Mouse (Mus musculus) lung, adult 2 months (tissue): ENCODE data around the gene Rdx. TPM values are rescaled to one million over a fixed set of nuclear protein-coding genes. Genes with fewer than 3 reads are reported as not detected.
A peak's percentile ranks its signal among the peaks of the same experiment; 100 is the strongest.

Experiments used
- DNase-seq: peaks from one replicate; pipeline ENCODE4 v3.0.0; 2022
- H3K4me1 ChIP-seq: fragments of 200-500 bp; 2 replicates; pipeline ENCODE4 v1.6.1; 2011; ENCODE audit warnings: low read length; ENCODE audit not compliant: control insufficient read depth, insufficient read depth
- H3K4me3 ChIP-seq: fragments of 200-500 bp; replicated peaks from 2 replicates; pipeline ENCODE3; 2011; ENCODE audit warnings: low read depth, mild to moderate bottlenecking, control low read depth, low read length; ENCODE audit errors: extremely low read depth
- CTCF ChIP-seq: fragments of 200-500 bp; IDR thresholded peaks from 2 replicates; pipeline ENCODE4 v1.5.1; 2011; ENCODE audit warnings: mild to moderate bottlenecking, low read length, control low read depth; ENCODE audit not compliant: insufficient read depth
- POLR2A ChIP-seq: fragments of 200-500 bp; IDR thresholded peaks from 2 replicates; pipeline ENCODE4 v1.6.1; 2011; ENCODE audit warnings: low read depth, mild to moderate bottlenecking, control low read depth, low read length, borderline replicate concordance; ENCODE audit errors: extremely low read depth
- WGBS: fragments of 180-500 bp; shearing (Covaris S2); methylation state at CpG from one replicate; pipeline ENCODE4 v1.1.7; 2018; 5-methylcytosine and 5-hydroxymethylcytosine counted together
- polyA plus RNA-seq: library from polyadenylated mRNA; depleted of rRNA; stranded (reverse); fragments of >200 nt; gene quantifications from 2 replicates; pipeline ENCODE4 v1.2.3, GENCODE M21; 2012; rRNA removed

The Rdx gene
- polyA plus RNA-seq, 1 experiment = 41.7 TPM

DNA sequence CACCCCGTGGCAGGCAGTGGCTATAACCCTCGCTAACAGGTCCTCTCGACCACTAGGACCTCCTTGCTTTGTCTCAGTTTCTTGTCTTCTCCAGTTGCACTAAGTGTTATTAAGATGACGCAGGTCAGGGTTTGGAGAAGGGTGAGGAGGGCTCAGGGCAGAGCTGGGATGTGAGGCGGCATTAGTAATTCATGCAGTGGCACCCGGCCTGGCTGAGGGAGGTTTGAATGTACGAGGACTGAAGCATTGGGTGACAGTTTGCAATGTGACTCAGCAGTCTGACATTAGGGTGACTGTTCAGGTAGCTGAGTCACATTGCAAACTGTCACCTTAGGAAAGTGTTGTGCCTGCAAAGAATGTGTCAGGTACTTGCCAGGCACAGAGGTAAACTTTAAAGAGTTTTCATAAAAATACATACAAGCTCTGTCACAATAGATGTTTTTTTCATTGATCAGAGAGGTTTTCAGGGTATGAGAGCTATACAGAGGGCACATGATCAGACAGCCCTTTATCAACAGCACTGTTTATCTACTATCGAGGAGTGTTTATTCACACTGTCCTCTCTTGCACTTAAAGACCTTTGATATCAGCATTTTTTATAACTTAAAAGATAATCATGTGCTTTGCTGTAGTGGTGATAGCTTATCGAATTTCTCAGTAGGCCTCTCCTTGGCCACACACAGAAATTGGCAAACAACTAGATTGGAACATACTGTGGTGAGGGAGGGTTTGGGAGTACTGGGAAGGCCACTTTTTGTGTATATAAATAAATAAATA, 56.7 kb downstream of the Rdx start:
- no peak for TF ChIP-seq CTCF
- TF ChIP-seq POLR2A = no peak
- DNase-seq = no peak

DNA sequence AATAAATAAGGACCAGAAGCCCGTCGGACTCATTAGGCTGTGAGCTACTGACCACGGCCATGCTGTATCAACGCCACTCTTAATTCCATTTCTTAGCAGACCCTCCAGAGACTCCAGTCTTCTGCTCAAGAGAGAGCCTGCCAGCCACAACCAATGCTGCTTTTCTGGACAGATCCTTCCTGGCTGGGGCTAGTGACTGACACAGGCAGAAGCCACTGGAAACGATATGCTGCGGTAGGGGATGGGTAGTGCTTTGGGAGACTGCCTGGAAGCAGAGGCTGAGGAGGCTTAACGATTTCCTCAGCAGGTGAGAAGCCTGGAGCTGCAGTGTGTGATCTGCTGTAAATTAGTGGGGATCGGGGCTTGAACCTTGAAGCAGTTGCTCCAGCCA, 57.2 kb downstream of the Rdx start:
- WGBS = 75% methylated on average over 8 of the region's 8 CpGs
- TF ChIP-seq CTCF (no peak), POLR2A (no peak)

More for the DNA sequence above, 56.7 kb downstream of the Rdx start:
- 65% methylated on average over 9 of the region's 9 CpGs for WGBS
- no peak overlapping the region for H3K4me3 ChIP-seq
- peaks cover 2% of the 10 kb centered on the region; the same call in 1 of the 2 replicates for H3K4me1 ChIP-seq

DNA sequence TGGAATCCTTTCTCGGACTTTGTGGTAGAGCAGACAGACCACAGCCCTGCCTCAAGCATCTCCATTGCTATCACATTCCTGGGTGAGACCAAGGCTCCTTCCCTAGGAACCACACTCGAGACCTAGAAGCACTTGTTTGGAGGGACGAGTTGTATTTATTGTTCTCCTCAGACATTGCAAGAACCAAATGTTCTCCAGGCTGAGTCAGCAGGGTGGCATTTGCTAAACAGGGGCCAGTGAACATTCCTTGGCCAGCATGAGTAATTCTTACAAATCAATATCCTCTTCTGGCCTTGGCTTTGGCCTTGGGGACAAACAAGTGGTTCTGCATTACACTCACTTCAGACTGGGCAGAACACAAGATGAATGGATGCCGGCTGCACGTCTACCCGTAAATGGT, 58.5 kb downstream of the Rdx start:
- peaks cover 2% of the 10 kb centered on the region; the same call in 1 of the 2 replicates for H3K4me1 ChIP-seq
- WGBS = 63% methylated on average over 6 of the region's 6 CpGs
- no peak for DNase-seq

More for the DNA sequence above, 57.2 kb downstream of the Rdx start:
- Histone ChIP-seq H3K4me1 (peaks cover 2% of the 10 kb centered on the region; the same call in 1 of the 2 replicates), H3K4me3 (no peak overlapping the region)
- DNase-seq = no peak

DNA sequence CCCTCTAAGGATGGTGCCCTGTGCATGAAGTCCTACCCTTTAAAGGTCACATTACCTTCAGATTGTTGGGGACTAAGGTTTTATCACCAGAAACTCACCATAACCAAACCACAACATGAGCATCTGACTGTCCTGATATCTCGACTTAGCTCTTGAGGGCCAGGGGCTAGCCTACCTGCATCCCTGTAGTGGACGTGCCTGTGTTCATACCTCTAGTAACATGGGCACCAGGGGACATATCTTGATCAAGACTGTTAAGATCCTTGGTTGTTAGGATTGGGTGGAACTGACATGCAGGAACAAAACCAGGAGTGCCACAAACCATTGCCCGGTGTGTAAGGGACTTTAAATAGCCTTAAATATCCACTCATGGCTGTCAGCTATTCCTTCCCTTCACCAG, 60.2 kb downstream of the Rdx start:
- TF ChIP-seq CTCF (no peak), POLR2A (no peak)
- no peak overlapping the region for H3K4me3 ChIP-seq
- H3K4me1 ChIP-seq = peaks cover 2% of the 10 kb centered on the region; the same call in 1 of the 2 replicates
- DNase-seq = no peak
- WGBS = 96% methylated on average over 3 of the region's 3 CpGs

More for the DNA sequence above, 58.5 kb downstream of the Rdx start:
- TF ChIP-seq POLR2A = no peak
- no peak for TF ChIP-seq CTCF
- H3K4me3 ChIP-seq = no peak overlapping the region

DNA sequence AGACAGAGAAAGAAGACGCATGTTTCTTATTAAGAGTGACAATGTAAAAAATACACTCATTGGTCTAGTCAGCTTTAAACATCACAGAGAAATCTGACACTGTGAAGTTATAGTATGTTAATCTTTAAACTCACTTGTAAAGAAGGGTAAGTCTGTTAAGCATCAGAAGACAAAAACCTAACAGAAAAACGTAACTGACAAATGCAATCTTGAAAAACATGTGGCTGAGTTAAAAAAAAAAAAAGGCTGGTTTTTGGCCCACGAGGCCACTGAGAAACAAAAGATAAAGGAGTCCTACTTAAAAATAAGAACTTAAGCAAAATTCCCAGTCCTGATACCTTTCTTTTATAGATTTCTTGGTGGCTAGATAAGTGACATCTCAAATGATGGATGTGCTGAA, 63.8 kb downstream of the Rdx start:
- Histone ChIP-seq H3K4me3 (no peak overlapping the region), H3K4me1 (peaks cover 2% of the 10 kb centered on the region; the same call in 1 of the 2 replicates)
- no peak for DNase-seq
- WGBS = 85% methylated on average over 3 of the region's 3 CpGs
- TF ChIP-seq POLR2A (no peak), CTCF (no peak)

- no peak for TF ChIP-seq CTCF
- no peak for TF ChIP-seq POLR2A
- Histone ChIP-seq H3K4me1 (no peaks in the 10 kb centered on the region), H3K4me3 (no peak overlapping the region)
- WGBS = 94% methylated on average over 5 of the region's 5 CpGs
- DNase-seq = no peak
These were observed 66.1 kb downstream of the Rdx start for GRCm38 (mm10) chr9:52113091-52113490.

- TF ChIP-seq CTCF (no peak), POLR2A (no peak)
- no peak for DNase-seq
- Histone ChIP-seq H3K4me3 (no peak overlapping the region), H3K4me1 (no peaks in the 10 kb centered on the region)
- WGBS = 84% methylated on average over 4 of the region's 4 CpGs
These were observed 72.2 kb downstream of the Rdx start for GRCm38 (mm10) chr9:52119212-52119611.

DNA sequence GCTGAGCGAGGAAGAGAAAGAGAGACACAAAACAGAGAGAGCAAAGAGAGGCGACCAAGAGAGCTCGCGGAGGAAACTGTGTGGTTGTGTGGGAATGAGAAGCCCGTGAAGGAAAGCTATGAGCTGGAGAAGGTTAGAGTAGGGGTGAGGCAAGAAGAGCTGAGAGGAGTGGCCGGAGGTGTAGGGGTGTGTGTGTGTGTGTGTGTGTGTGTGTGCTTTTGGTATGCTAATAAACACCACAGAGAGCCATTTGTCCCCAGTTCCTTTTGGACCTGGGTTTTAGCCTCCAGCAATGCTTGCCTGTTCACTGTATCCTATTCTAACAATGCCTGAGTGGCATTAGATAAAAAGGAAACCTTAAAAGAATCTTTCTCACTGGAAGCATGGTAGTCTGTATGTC, 78.3 kb downstream of the Rdx start:
- WGBS = 92% methylated on average over 6 of the region's 6 CpGs

GRCm38 (mm10) chr9:52130348-52130747, 83.4 kb downstream of the Rdx start:
- TF ChIP-seq POLR2A (no peak), CTCF (0 out of 2 replicates have a peak, but pooled peaks have one; percentile 7)
- H3K4me3 ChIP-seq = no peak overlapping the region
- peaks cover 2% of the 10 kb centered on the region; the same call in 1 of the 2 replicates for H3K4me1 ChIP-seq
- no peak for DNase-seq
- WGBS = 54% methylated on average over 4 of the region's 4 CpGs

More for the DNA sequence above, 78.3 kb downstream of the Rdx start:
- TF ChIP-seq POLR2A (no peak), CTCF (no peak)
- DNase-seq = no peak
- Histone ChIP-seq H3K4me3 (no peak overlapping the region), H3K4me1 (no peaks in the 10 kb centered on the region)

DNA sequence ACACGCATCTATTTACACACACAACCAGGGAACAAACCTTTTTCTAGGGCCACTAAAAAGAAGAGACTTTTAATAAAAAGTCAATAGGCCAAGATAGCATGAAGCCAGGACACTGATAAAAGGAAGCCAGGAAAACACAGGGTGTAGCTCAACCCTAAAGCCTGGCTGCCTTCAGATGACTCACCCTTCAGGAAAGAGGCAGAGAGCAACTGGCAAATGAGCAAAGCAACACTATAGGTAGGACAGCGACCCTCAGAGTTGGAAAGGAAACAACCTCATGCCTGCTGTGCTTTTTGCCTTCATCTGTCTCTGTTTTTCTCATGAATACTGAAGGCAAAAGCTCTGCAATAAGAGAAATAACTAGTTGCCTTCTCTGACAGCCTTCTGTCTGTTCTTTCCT, 85.8 kb downstream of the Rdx start:
- DNase-seq = no peak
- WGBS = 62% methylated on average over 2 of the region's 2 CpGs
- no peak overlapping the region for H3K4me3 ChIP-seq
- H3K4me1 ChIP-seq = peaks cover 2% of the 10 kb centered on the region; the same call in 1 of the 2 replicates
- TF ChIP-seq POLR2A (no peak), CTCF (no peak)

Other genes starting within 250 kb of the Rdx start
- gene Fdx1, start 83.6 kb upstream of the Rdx start, polyA plus RNA-seq = 106 and 178 TPM in 2 replicates
- 3.0 and 3.7 TPM in 2 replicates for gene Zc3h12c, start 121.4 kb downstream of the Rdx start, polyA plus RNA-seq